25 mouse cellular contexts compared by ENCODE assay signal in the genomic region with DNA sequence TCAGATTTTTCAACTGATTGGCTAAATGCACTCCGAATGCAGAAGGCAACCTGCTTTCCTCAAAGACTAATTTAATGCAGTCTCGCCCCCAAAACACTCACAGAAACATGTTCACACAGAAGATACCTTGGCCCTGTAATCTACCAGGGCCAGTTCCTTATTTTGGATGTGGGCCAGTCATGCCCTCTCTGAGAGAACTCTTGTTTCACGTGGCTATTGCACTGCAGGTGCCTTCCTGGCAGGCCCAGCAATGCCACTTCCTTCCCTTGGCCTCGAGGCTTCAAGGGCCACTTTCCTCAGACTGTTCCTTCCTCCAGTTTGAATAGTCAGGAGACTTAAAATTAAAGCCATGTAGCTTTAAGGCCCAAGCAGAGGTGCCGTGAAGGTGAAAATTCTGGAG. TPM values are rescaled to one million over a fixed set of nuclear protein-coding genes. Genes with fewer than 3 reads are reported as not detected.
DNase-seq lines count a peak whose midpoint lies in the region; ATAC-seq lines count a peak whose summit lies in the region.
"Had no signal": no experiment of that assay in that cellular context is flagged by ENCODE, and none has a peak within 500 bp of the region (broad histone marks: within the 10 kb centered on the region; RNA-seq: fewer than 3 reads in every experiment).

No protein-coding gene starts in this region.

- no peaks in the 10 kb centered on the region for H3K27me3 ChIP-seq in splenic B cell, adult 2 months (ENCODE audit: control insufficient read depth, insufficient read depth, low read length, poor library complexity, severe bottlenecking)

- 0 out of 2 replicates have a peak, but pooled peaks have one; percentile 10 for ATAC-seq in erythroid progenitor cell, adult 5-6 weeks (replicated peaks; ENCODE audit: low FRiP score, poor library complexity, severe bottlenecking)
- peak; percentile 79 for ATAC-seq in megakaryocyte, adult 5-6 weeks (ENCODE audit: poor library complexity, severe bottlenecking)
- ATAC-seq: CD4-positive, CD25-positive, alpha-beta regulatory T cell, adult 4 months; forebrain, embryonic 16.5 days; intestine, embryonic 16.5 days; Patski had no signal

- no peaks in the 10 kb centered on the region for H3K36me3 ChIP-seq in splenic B cell, adult 2 months (ENCODE audit: control insufficient read depth, insufficient read depth, low read length, poor library complexity, severe bottlenecking)
- H3K36me3 ChIP-seq: embryonic facial prominence, embryonic 12.5 days; forebrain, embryonic 12.5 days; G1E; heart, embryonic 15.5 days; hindbrain, embryonic 10.5 days had no signal

- intact Hi-C loops in left cerebral cortex, postnatal 36 days (cut with DNase I) = no loop called here

- DNase-seq in MEL-GATA-1-ER (ENCODE audit: extremely low read depth, low read depth) = peak; percentile 70
- DNase-seq in splenic B cell, adult 2 months (ENCODE audit: low read depth, low spot score) = peak; percentile 8
- DNase-seq in layer of hippocampus, postnatal 25 days (ENCODE audit: extremely low spot score in 1 of 2, low spot score in 1 of 2) = no peak
- no peak for DNase-seq in T-cell, adult 2 months (ENCODE audit: low spot score)
- no peak for DNase-seq in left cerebral cortex, postnatal 36 days (ENCODE audit: low spot score in 2 of 2)
- DNase-seq: adrenal gland, adult 2 months; adrenal gland, postnatal 25 days; B cell, adult 2 months; cerebellum, adult 2 months; cerebellum, postnatal 10 days; gastrocnemius, adult 2 months; gastrocnemius, postnatal 25 days; heart, adult 18-20 months; heart, postnatal 14 days had no signal

RNA-seq across cellular contexts. Expression of gene Hrh2, which starts 5.5 kb away (rescaled TPM):
- total RNA-seq in erythroid progenitor cell, adult 5-6 weeks (2015; ENCODE audit: low replicate concordance) = 1.1 and 2.1 TPM in 2 replicates
- total RNA-seq in erythroid progenitor cell, adult 5-6 weeks (2017; ENCODE audit: low replicate concordance) = 1.9 and 2.6 TPM in 2 replicates
- 11.7 and 12.7 TPM in 2 replicates for total RNA-seq in megakaryocyte, adult 5-6 weeks (2015)
- 4.9 and 6.0 TPM in 2 replicates for total RNA-seq in megakaryocyte, adult 5-6 weeks (2017)
- total RNA-seq in layer of hippocampus, postnatal 25 days (2021) = 1 to 10 TPM; 5.6 to 6.9 TPM
- 10 to 100 TPM; 12.7 to 14.7 TPM for total RNA-seq in left cerebral cortex, postnatal 36 days (2021)
- total RNA-seq: gastrocnemius, postnatal 25 days had no signal

Comparison
In these comparisons a context has a peak if more than half of its experiments do, and no peak if none do; other contexts are left out.
1. DNase-seq: peak in MEL-GATA-1-ER (single experiment) and splenic B cell, adult 2 months (single experiment); none in layer of hippocampus, postnatal 25 days (0 of 2), T-cell, adult 2 months (single experiment) and left cerebral cortex, postnatal 36 days (0 of 2).